Mouse (Mus musculus): Measurements from ENCODE around the gene Vsig10l. TPM values are rescaled to one million over a fixed set of nuclear protein-coding genes. Genes with fewer than 3 reads are reported as not detected.
A peak's percentile ranks its signal among the peaks of the same experiment; 100 is the strongest.

The Vsig10l gene
- polyA plus RNA-seq, 1 experiment from 2014 or later = 18.1 TPM

DNA sequence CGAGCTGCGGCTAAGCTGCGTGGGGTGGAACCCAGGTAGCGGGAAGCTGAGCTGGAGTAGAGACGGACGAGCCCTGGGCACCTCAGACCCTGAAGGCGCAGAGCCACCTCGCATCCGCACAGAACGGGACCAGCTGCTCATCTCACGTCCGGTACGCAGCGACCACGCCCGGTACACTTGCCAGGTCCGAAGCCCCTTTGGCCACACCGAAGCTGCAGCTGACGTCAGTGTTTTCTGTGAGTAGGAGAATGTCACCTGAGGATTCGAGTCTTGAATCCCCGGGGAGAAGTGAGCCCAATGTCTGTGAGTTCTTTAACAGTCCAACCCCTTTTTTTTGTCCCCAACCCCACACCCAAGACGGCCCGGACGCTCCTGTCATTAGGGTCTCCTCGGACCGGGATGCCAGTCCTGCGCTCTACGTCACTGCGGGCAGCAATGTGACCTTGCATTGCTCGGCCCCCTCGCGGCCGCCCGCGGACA, 2.0 kb downstream of the Vsig10l start:
- Histone ChIP-seq H3K4me1 (peaks cover 20% of the 10 kb centered on the region), H3K9me3 (no peaks in the 10 kb centered on the region), H3K27ac (no peak overlapping the region), H3K36me3 (no peaks in the 10 kb centered on the region), H3K4me2 (peak overlapping the region; percentile 97), H3K4me3 (peak overlapping the region; percentile 57), H3K27me3 (peaks cover 25% of the 10 kb centered on the region), H3K9ac (peak overlapping the region; percentile 42; the same call in 1 of the 2 replicates)
- ATAC-seq (ENCODE audit: insufficient number of reproducible peaks, low FRiP score, low TSS enrichment, low read depth) = no peak
- WGBS = 9% methylated on average over 35 of the region's 35 CpGs

DNA sequence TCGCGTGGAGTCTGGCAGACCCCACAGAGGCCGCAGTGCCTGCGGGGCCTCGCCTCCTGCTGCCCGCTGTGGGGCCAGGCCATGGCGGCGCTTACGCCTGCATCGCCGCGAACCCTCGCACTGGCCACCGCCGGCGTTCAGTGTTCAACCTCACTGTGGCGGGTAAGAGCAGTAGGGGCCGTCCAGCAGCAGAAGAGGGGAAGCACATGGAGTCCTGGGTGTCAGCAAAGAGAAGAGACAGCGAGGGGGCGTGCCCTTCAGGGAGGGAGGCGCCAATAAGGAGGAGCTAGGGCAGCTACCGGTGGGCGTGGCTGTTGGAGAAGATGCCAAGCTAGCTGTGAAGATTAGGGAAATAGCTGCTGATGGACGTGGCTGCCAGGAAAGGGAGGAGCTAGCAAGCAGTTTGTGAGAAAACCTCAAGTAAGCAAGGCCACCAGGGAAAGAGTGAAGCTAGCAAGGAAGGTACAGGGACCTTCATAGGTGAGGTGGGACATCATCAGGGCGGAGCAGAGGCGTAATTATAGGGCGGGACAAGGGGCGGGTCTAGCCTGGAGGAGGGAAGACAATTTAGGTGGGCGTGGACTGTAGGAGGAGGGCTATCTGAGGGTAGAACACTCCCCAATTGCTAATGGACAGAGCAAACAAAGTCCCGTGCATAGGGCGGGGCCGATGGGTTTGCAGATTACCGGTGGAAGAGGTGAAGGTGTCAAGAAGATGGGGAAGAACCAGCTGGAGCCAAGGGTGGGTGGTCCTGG, 2.6 kb downstream of the Vsig10l start:
- Histone ChIP-seq H3K27ac (0 out of 2 replicates have a peak overlapping the region, but pooled peaks have one; percentile 48), H3K27me3 (peaks cover 25% of the 10 kb centered on the region), H3K9me3 (no peaks in the 10 kb centered on the region), H3K36me3 (no peaks in the 10 kb centered on the region), H3K4me3 (peak overlapping the region; percentile 57), H3K4me1 (peaks cover 20% of the 10 kb centered on the region), H3K4me2 (peak overlapping the region; percentile 97), H3K9ac (peak overlapping the region; percentile 42; the same call in 1 of the 2 replicates)
- WGBS = under 1% methylated on average over 33 of the region's 33 CpGs
- peak; percentile 79 for ATAC-seq (ENCODE audit: insufficient number of reproducible peaks, low FRiP score, low TSS enrichment, low read depth)

DNA sequence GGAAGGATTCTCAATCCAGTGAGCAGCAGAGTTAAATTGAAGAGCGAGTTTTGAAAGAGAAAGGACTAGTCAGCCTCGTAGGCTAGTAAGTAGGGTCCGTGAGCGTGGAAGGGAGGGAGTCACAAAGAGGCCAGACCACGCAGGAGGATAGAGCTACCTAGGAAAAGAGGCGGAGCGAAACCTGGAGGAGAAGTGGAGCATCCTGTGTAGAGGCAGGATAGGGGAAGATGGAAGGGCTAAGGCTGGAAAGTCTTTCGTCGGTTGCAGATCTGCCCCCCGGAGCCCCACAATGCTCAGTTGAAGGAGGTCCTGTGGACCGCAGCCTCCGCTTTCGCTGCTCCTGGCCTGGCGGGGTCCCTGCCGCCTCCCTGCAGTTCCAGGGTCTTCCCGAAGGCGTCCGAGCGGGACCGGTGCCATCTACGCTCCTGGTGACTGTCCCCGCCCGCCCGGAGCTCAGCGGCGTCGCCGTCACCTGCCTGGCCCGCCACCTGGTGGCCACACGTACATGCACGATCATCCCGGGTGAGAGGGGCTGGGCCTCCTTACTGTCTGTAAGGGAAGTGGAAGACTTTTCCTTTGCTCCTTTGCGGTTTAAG, 3.2 kb downstream of the Vsig10l start:
- Histone ChIP-seq H3K4me3 (peak overlapping the region; percentile 57), H3K36me3 (no peaks in the 10 kb centered on the region), H3K4me2 (peak overlapping the region; percentile 97), H3K9me3 (no peaks in the 10 kb centered on the region), H3K9ac (no peak overlapping the region), H3K27ac (peak overlapping the region; percentile 48; the same call in 1 of the 2 replicates), H3K27me3 (peaks cover 25% of the 10 kb centered on the region), H3K4me1 (peaks cover 20% of the 10 kb centered on the region)
- under 1% methylated on average over 33 of the region's 33 CpGs for WGBS
- ATAC-seq (ENCODE audit: insufficient number of reproducible peaks, low FRiP score, low TSS enrichment, low read depth) = peak; percentile 32; the same call in 1 of the 2 replicates

DNA sequence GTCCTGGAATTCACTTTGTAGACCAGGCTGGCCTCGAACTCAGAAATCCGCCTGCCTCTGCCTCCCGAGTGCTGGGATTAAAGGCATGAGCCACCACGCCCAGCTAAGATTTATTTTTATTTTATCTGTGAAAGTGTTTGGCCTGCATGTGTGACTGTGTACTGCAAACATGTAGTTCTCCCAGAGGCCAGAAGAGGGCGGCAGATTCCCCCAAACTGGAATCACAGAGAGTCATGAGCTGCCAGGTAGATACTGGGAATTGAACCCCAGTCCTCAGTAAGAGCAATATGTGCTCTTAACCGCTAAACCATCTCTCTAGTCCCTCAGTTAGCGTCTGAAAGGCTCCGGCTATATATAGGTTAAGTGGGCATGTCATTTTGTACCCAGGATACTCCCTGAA, 7.4 kb downstream of the Vsig10l start:
- peaks cover 14% of the 10 kb centered on the region for H3K27me3 ChIP-seq
- no peak overlapping the region for H3K27ac ChIP-seq
- no peaks in the 10 kb centered on the region for H3K9me3 ChIP-seq
- H3K4me2 ChIP-seq = no peak overlapping the region
- no peak overlapping the region for H3K4me3 ChIP-seq
- no peak for ATAC-seq (ENCODE audit: insufficient number of reproducible peaks, low FRiP score, low TSS enrichment, low read depth)
- 41% methylated on average over 8 of the region's 8 CpGs for WGBS
- H3K4me1 ChIP-seq = peaks cover 11% of the 10 kb centered on the region
- no peak overlapping the region for H3K9ac ChIP-seq
- H3K36me3 ChIP-seq = no peaks in the 10 kb centered on the region

DNA sequence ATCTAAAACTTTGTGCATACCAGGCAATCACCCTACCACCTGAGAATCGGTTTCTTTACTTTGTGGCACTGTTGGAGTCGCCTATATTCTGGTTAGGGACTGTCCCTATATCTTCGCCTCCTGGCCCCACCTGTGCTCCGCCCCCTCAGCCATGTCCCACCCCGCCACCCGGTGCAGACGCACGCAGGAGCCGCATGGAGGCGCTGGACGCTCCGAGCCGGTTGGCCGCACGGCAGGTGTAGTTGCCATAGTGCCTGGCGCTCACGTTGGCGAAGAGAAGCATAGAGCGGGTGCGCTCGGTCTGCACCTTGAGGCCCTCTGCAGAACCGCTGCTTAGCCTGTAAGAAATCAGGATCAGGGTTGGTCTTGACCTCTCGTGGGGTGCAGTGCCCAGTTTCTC, 12.8 kb downstream of the Vsig10l start:
- peaks cover 41% of the 10 kb centered on the region for H3K27me3 ChIP-seq
- ATAC-seq (ENCODE audit: insufficient number of reproducible peaks, low FRiP score, low TSS enrichment, low read depth) = no peak
- WGBS = 13% methylated on average over 23 of the region's 23 CpGs

DNA sequence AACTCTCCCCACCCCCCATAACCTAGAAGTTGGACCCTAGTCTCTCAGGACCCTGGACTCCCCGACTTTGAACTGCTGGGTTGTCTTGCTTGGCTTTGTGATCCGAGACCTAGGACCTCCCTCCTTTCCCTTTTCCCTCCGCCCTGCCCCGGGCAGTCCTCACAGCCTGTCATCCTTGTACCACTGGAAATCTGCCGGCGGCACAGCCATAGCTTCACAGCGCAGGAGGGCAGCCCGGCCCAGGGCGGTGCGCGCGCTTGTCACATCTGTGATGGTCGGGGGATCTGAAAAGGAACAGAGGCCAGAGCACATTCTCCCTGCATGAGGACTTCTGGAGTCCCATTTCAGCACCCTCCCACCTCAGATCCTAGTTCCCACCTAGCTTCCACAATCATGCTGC, 13.4 kb downstream of the Vsig10l start:
- 10% methylated on average over 13 of the region's 13 CpGs for WGBS
- no peak overlapping the region for H3K9ac ChIP-seq

More for the DNA sequence above, 12.8 kb downstream of the Vsig10l start:
- Histone ChIP-seq H3K4me2 (no peak overlapping the region), H3K27ac (no peak overlapping the region), H3K4me3 (no peak overlapping the region), H3K9me3 (no peaks in the 10 kb centered on the region), H3K4me1 (peaks cover 5% of the 10 kb centered on the region; the same call in 1 of the 2 replicates), H3K9ac (no peak overlapping the region), H3K36me3 (no peaks in the 10 kb centered on the region)

DNA sequence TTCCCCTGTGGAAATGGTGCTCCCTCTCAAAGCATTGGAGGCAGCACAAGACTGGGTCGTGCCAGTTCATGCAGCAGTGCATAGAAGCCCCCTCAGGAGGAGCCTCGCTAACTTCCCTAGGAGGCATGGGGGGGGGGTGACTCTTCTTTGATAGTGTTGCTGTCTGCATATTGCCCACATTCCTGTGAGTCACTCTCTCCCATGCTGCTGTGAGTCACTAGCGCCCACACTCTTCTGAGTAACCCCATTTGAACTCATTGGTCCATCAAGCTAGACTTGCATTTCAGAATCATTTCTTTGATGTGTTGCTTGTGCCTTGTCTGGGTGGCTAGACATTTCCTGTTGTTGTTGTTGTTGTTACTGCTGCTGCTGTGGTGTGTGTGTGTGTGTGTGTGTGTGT, 18.2 kb downstream of the Vsig10l start:
- Histone ChIP-seq H3K9me3 (no peaks in the 10 kb centered on the region), H3K4me2 (no peak overlapping the region), H3K9ac (no peak overlapping the region), H3K4me1 (peaks cover 5% of the 10 kb centered on the region; the same call in 1 of the 2 replicates), H3K27ac (no peak overlapping the region), H3K36me3 (no peaks in the 10 kb centered on the region), H3K4me3 (no peak overlapping the region), H3K27me3 (peaks cover 22% of the 10 kb centered on the region)
- WGBS = 62% methylated on average over 3 of the region's 3 CpGs
- ATAC-seq (ENCODE audit: insufficient number of reproducible peaks, low FRiP score, low TSS enrichment, low read depth) = no peak

More for the DNA sequence above, 13.4 kb downstream of the Vsig10l start:
- no peaks in the 10 kb centered on the region for H3K9me3 ChIP-seq
- no peak overlapping the region for H3K27ac ChIP-seq
- H3K4me2 ChIP-seq = no peak overlapping the region
- ATAC-seq (ENCODE audit: insufficient number of reproducible peaks, low FRiP score, low TSS enrichment, low read depth) = no peak
- H3K4me3 ChIP-seq = no peak overlapping the region
- H3K36me3 ChIP-seq = no peaks in the 10 kb centered on the region
- peaks cover 5% of the 10 kb centered on the region; the same call in 1 of the 2 replicates for H3K4me1 ChIP-seq
- H3K27me3 ChIP-seq = peaks cover 41% of the 10 kb centered on the region

DNA sequence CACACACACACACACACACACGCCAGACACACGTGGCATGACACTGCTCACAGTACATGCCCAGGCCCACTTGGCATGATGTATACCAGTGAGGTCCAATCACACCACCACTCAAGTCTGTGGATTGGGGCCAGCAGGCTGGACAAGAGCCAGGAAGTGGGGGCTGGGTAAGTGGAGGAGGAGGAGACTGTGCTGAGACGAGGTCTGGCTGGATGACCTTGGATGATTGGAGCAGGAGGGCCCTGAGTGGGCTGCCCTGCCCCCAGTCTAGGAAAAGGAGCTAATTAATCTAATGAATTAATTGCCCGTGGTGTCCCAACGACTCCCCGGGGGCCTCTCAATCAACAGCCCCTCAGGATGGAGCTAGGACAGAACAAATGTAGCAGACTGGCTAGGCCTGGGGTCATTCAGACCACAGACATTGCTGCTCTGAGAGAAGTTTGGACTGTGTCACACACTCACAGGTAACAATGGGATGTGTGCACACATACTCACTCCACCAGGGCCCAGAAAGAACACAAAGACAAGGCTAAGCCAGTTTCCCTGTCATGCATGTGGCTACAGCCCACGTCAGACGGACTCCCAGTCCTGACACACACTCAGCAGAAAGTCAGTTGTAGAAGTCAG, 19.3 kb downstream of the Vsig10l start:
- Histone ChIP-seq H3K4me1 (no peaks in the 10 kb centered on the region), H3K9ac (no peak overlapping the region), H3K27ac (no peak overlapping the region), H3K36me3 (no peaks in the 10 kb centered on the region), H3K9me3 (no peaks in the 10 kb centered on the region), H3K27me3 (peaks cover 12% of the 10 kb centered on the region), H3K4me2 (no peak overlapping the region), H3K4me3 (no peak overlapping the region)
- ATAC-seq (ENCODE audit: insufficient number of reproducible peaks, low FRiP score, low TSS enrichment, low read depth) = no peak
- 57% methylated on average over 8 of the region's 8 CpGs for WGBS

DNA sequence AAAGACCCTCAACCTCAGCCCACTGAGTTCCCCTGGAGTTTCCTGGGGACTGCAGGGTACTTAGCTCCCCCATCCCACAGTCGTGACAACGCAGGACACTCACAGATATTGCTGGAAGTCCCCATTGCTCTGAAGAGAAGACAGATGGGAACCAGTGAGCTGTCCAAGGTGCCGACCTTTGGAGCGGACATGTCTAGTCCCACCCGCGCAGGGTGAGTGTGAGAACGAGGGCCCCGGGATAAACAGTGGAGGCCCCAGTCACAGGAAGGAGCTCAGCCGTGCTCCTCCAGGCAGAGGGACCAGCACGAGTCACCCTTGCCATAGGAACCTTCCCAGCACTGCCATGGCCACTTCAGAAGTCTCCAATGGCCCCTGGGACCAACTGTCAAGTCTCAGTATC, 20.3 kb downstream of the Vsig10l start:
- H3K9me3 ChIP-seq = no peaks in the 10 kb centered on the region
- ATAC-seq (ENCODE audit: insufficient number of reproducible peaks, low FRiP score, low TSS enrichment, low read depth) = no peak
- H3K4me3 ChIP-seq = no peak overlapping the region
- H3K4me1 ChIP-seq = no peaks in the 10 kb centered on the region
- no peak overlapping the region for H3K9ac ChIP-seq
- no peaks in the 10 kb centered on the region for H3K36me3 ChIP-seq
- no peak overlapping the region for H3K27ac ChIP-seq
- H3K4me2 ChIP-seq = no peak overlapping the region
- H3K27me3 ChIP-seq = peaks cover 2% of the 10 kb centered on the region
- WGBS = 14% methylated on average over 10 of the region's 10 CpGs

DNA sequence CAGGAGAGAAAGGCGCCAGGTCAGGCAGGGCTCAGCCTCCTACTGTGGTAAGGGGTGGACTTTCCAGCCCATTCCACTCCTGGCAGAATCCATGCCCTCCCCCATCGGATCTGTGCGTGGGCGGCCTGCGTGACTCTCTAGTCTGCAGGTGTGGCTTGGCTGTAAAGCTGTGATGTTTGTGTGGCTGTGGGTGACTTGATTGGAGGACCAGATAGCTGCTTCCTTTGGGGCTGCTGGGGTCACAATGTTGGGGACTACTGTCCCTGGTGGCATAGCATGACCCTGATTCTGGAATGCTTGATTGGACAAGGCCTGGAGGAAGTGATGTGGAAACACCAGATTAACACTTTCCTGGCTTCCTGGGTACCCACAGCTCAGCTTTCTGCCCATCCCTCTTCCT, 25.7 kb downstream of the Vsig10l start:
- Histone ChIP-seq H3K4me2 (no peak overlapping the region), H3K4me3 (no peak overlapping the region), H3K36me3 (no peaks in the 10 kb centered on the region), H3K27me3 (peaks cover 10% of the 10 kb centered on the region; the same call in 1 of the 2 replicates), H3K27ac (no peak overlapping the region), H3K4me1 (peaks cover 11% of the 10 kb centered on the region), H3K9ac (no peak overlapping the region), H3K9me3 (no peaks in the 10 kb centered on the region)
- 46% methylated on average over 5 of the region's 5 CpGs for WGBS
- ATAC-seq (ENCODE audit: insufficient number of reproducible peaks, low FRiP score, low TSS enrichment, low read depth) = no peak

DNA sequence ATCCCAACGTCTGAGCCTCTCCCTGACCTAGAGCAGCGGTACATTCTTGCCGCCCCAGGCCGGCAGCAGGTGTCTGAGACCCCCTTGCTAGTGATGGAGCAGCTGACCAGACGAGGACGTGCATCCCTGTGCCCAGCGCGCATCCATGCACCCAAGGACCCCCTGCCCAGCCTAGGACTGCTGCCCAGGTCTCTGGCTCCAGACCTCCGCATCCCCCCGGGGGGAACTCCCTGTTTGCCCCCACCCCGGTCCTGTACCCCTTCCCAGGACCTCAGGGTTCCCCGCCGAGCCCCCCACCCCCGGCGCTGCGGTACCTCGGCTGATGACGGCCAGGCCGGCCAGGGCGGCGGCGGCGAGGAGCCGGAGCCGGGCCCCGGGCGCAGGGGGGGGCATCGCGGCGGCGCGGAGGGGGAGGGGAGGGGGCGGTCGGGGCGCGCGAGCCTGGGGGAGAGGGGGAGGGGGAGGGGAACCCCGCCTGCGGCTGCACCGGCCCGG, 26.7 kb downstream of the Vsig10l start, which contains the start of gene Iglon5:
Gene Iglon5, minus strand, starts transcription at position 445 of the 495 bp plus-strand sequence.
- no peak for ATAC-seq (ENCODE audit: insufficient number of reproducible peaks, low FRiP score, low TSS enrichment, low read depth)
- 3% methylated on average over 21 of the region's 41 CpGs for WGBS
- peaks cover 14% of the 10 kb centered on the region; the same call in 1 of the 2 replicates for H3K27me3 ChIP-seq
- no peaks in the 10 kb centered on the region for H3K9me3 ChIP-seq
- H3K9ac ChIP-seq = peak within 1 kb of the TSS; percentile 33; the same call in 1 of the 2 replicates
- no peaks in the 10 kb centered on the region for H3K36me3 ChIP-seq
- peaks cover 11% of the 10 kb centered on the region for H3K4me1 ChIP-seq
- H3K27ac ChIP-seq = no peak within 1 kb of the TSS
- peak within 1 kb of the TSS; percentile 85 for H3K4me2 ChIP-seq
- H3K4me3 ChIP-seq = peak within 1 kb of the TSS; percentile 49

Data from limb, embryonic 15.5 days (tissue).